Mouse (Mus musculus): Measurements from ENCODE around the gene Gm37240.
"Not testable (repeated sequence)": the region's sequence is repeated elsewhere in the genome, so short reads cannot be mapped to it uniquely, and the experiment has no call there.

Gm37240 gene

DNA sequence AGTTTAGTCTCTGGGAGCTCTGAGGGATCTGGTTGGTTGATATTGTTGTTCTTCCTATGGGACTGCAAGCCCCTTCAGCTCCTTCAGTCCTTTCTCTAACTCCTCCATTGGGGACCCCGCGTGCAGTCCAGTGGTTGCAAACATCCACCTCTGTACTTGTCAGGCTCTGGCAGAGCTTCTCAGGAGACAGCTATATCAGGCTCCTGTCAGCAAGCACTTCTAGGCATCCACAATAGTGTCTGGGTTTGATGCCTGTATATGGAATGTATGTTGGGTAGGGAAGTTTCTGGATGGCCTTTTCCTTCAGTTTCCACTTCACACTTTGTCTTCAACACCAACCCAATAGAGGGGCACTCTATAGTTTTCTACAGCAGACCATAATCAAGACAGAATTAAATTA, 1324.4 kb downstream of the Gm37240 start:
- not testable (repeated sequence) for DNase-seq (ENCODE audit: low read depth, low spot score)

DNA sequence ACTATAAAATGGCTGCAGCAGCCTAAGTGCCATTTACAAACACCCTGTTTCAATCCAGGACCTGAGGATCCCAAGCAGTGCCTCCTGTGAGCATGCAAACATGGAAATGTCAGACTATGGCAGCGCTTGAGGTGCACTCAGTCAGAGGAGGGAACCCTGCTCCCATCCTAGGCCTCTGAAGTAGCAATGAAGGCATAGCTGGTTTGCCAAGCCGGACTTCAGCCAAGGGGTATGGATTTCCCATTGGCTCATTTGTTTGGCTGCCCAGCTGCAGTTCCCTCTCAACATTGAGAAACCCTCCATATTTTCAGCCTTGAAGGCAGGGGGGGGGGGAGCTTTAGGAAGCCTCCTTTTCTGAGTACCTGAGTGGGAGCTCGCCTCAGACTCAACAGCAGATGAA, 1329.0 kb downstream of the Gm37240 start:
- DNase-seq (ENCODE audit: low read depth, low spot score) = no peak

DNA sequence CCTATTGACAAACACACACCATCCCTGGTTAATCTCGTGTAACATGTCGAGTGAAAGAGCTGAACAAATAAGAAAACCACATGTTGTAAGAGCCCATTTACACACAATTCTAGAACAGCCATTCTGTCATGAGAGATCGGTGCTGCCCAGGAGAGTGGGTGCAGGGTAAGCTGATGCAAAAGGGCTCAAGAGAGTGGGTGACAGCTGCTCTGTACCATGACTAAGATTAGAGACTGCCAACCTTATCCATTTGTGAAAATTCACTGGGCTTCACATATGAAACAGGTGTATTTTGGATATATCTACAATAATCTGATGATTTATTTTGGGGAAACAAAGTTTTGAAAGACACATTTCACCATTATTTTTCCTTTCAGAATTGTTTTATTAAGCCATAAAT, 1331.5 kb downstream of the Gm37240 start:
- no peak for DNase-seq (ENCODE audit: low read depth, low spot score)

DNA sequence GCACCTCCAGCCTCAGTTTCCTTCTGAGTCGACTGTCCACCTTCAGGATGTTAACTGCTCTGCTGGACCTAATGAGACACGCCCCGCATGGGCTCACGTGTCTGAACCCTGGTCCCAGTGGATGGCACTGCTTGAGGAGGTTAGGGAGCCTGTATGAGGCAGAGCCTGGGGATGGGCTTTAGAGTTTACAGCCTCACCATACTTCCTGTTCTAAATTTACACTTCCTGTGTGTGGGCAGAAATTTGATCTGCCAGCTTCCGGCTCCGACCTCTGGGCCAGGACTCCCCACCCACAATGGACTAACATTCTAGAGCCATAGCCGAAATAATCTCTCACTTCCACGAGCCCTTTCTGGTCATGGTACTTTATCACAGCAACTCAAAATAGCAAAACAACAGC, 1340.1 kb downstream of the Gm37240 start:
- no peak for DNase-seq (ENCODE audit: low read depth, low spot score)

DNA sequence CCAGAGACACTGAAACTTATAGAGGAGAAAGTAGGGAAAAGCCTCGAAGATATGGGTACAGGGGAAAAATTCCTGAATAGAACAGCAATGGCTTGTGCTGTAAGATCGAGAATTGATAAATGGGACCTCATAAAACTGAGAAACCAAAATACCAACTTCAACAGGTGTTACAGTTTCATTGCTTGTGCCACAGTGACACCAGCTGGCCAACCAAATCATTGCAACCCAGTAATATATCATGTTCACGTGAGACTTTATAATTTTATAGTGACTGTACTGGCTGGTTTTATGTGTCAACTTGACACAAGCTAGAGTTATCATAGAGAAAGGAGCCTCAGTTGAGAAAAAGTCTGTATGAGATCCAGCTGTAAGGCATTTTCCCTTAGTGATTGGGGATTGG, 1344.9 kb downstream of the Gm37240 start:
- peak; percentile 48 for DNase-seq (ENCODE audit: low read depth, low spot score)

DNA sequence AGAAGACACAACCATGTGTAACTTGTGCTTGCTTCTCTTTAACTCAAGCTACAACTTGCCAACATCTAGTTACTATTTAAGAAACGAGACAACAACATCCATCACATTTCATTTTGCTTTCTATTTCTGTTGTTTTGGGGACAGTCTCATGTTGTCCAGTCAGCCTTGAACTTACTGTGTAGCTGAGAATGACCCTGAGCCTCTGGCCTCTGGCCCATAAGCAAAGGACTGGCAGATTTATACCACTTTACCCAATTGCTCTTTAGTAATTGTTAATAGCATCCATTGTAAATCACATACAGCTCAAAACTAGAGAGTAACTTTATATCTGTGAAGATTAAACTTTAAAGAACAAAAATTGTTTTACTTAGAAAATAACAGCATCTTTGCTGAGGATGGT, 1345.4 kb downstream of the Gm37240 start:
- DNase-seq (ENCODE audit: low read depth, low spot score) = no peak

DNA sequence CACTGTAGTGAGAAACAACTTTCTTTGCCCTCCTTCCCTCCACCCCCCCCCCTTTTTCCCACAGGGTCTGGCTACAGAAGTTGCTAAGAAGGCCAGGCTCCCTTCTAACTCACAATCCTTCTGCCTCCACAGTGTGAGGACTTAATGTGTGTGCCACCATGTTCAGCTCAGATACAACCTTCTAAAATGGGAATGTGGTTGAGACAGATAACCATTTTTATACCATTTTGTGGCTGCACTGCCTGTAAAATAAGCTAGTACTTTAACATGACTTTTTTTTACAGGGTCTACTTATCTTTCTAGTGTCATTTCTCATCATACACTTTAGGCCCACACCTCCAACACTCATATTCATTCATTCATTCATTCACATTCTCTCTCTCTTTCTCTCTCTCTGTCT, 1346.7 kb downstream of the Gm37240 start:
- no peak for DNase-seq (ENCODE audit: low read depth, low spot score)

DNA sequence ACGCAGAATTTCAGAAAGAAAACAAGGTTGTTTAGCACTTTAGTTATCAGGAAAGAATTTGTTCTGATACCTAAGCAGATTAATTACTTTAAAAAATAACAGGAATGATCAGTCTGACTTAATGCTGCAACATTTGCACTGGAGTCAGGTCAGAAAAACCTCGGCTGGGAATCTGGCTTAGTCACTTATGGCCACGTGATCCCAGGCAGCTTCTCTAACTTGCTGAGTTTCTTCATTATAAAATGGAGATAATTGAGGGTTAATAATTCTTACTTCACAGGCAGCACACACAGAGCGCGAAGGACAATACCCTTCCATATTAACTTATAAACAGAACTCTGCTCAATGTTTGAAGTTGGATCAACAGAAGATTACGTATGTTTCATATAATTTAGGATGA, 1350.3 kb downstream of the Gm37240 start:
- DNase-seq (ENCODE audit: low read depth, low spot score) = no peak

DNA sequence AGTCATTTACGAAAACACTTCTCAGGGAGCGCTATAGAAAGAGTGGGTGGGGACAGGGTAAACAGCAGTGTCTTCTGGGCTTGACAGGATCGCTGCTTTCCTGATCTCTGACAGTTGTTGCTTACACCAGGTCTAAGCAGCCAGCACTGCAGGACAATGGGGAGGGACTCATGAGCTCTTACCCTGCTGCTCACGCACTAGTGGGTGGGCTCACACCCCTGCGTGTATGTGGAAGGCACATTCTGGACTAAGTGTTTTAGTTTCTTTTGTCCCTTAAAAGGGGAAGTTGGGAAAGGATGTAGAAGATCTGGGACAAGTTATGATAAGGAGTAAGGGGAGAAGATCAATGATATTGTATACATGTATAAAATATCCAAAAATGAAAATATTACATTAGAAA, 1354.1 kb downstream of the Gm37240 start:
- DNase-seq (ENCODE audit: low read depth, low spot score) = no peak

DNA sequence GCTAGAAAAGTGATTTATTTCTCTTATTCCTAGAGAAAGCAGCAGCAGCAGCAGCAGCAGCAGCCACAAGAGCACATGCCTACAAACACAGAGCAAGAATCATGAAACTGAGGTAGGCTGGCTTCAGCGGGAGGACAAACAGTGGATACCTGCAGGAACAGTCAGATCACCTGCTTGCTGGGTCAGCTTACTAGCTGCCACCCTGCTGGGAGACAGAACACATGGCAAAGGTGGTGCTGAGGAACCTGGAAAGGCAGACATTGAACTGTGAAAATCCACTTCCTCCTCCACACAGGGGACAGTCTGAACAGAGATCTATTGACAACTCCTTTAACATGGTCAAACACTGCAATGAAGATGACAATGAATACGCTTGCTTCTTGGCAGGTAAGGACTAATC, 1358.3 kb downstream of the Gm37240 start:
- no peak for DNase-seq (ENCODE audit: low read depth, low spot score)

DNA sequence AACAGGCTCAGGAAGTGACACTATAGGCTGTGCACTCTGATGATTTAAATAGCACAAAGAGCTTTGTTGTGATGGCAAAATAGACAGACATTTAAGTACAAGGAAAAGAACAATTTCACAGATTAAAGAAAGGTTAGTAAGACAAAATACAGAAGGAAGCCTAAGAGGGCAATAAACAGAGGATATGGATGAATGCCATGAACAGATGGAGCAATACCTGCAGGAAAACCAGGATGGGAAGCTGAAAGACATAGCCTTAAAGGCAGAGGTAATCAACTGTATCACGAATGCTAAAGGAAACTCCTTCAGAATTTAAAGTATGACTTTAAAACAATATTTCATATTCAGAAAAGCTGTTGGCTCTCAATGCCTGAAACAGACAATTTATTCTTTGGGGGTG, 1362.4 kb downstream of the Gm37240 start:
- DNase-seq (ENCODE audit: low read depth, low spot score) = no peak

DNA sequence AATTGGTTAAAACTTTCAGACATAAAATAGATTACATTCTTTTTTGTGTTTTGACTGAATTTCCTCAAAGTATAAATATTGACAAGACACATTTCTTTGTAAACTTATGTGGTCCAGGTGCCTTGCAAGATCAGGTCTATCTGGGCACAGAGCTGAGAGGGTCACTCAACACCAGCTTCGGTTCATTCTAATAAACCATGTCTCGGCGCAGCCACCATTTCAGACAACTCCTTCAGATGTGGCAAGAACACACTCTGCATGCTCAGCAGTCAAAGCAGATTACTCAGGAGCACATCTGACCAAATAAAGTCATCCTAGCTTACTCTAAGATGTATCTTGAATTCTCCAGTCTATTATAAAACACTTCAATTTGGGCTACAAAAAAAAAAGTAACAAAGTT, 1371.2 kb downstream of the Gm37240 start:
- DNase-seq (ENCODE audit: low read depth, low spot score) = no peak

DNA sequence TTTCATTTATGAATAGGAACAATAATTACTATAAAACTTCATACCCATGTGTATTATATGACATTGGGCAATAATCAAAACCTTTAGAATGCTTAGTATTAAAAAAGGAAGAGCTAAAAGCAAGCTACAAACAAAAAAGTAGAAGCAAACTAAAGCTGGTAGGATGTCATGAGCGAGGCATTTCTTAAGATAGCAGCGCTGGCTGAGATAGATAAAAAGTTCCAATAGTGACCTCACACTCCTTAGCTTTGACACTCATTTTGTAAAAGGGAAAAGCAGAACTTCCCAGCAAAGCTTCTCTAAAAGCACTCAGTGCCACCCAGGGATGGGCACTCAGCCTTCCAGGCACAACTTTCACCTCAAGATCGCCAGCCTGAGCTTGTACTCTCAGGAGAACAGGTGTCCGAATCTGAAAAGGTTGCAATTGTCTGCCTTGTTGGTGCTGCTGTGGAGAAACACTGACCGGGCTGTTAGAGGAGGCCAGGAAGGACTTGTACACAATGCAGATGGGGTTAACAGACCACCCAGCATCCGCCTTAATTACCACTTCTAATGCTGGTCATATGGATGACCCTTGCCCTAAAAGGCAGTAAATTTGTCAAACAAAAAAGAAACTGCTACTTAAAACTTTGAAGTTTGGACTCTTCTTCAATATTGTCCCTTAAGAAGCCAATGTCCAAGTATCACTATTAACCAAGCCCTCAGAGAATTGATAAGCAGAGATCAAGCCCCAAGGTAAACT, 1374.4 kb downstream of the Gm37240 start:
- DNase-seq (ENCODE audit: low read depth, low spot score) = no peak

DNA sequence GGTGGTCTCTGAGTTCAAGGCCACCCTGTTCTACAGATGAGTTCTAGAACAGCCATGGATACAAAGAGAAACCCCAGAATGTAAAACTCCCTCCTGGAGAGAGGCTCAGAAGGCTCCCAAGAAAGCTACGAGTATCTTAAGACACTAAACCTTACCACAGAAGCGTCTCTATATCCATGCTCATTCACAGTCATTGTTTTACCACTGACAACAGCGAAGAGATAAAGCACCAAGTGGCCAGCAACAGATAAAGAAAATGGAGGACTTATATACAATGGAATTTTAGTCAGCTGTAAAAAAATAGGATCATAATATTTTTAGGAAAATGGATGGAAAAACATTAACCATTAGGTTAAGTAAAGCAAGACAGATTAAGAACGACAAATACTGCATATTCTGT, 1382.1 kb downstream of the Gm37240 start:
- no peak for DNase-seq (ENCODE audit: low read depth, low spot score)

DNA sequence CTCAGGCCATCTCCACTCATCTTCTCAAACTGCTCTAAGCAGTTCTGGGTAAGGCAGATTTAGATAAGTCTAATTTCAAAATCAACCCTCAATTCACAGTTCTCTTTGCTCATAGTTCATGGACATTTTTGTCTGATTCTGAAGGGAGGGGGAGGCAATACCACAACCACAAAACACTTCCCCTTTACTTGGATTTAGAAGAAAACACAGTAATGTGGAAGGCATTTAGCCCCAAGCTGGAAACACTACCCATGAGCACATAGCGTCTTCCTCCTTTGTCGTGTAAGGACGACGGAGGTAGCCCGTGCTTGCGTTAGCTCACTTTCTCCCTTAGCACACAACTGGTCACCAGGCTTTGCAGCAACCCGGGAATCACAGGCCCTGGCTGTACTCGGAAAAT, 1383.0 kb downstream of the Gm37240 start:
- no peak for DNase-seq (ENCODE audit: low read depth, low spot score)

DNA sequence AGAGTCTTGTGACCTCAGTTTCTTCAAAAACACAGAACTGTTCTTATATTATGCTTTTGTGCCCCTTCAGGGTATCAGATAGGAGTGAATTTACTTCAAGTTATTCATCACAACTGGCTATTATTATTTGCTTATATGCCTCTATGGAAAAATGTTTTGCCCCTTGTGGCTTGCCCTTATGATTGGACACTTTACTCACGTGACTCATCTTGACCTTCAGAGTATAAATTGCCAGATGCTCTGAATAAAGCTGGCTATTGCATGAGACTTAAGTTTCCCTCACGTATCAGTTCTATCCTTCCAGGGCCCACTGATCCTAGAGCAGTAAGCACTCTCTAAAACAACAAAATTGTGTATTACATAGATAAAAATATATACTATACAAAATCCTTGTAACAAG, 1385.2 kb downstream of the Gm37240 start:
- no peak for DNase-seq (ENCODE audit: low read depth, low spot score)

DNA sequence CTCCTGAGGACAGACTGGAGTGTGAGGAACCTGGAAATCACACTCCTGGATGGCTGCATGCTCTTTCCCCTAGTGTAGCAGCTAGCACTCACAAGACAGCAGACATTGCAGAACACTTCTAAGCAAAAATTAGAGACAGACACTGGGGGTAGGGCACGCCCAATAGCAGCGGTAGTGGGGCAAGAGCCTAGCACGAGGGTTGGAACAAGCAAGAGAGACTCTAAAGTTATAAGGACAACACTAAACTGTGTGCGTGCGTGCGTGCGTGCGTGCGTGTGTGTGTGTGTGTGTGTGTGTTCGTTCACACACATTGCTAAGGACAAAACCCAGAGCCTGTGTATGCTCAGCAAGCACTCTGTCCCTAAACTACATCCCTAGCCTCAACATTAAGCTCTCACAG, 1386.8 kb downstream of the Gm37240 start:
- DNase-seq (ENCODE audit: low read depth, low spot score) = no peak

DNA sequence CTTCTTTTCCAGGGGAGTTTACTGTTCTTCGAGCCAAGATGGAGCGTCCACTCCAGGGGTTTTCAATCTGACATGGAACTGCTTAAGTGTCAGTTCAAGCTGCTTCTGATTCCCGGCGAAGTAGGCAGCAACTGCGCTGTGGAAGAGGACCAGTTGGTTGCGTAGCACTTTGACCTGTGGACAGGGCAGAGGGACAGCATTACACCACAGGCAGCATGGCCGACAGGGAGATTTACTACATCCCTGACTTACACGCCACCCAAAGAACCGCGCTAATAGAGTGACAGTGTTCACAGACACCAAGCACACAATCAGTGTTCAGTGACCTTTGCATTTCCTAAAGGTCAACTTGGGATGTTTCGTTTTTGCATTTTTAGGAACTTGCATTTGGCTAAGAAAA, 1389.6 kb downstream of the Gm37240 start:
- DNase-seq (ENCODE audit: low read depth, low spot score) = no peak

DNA sequence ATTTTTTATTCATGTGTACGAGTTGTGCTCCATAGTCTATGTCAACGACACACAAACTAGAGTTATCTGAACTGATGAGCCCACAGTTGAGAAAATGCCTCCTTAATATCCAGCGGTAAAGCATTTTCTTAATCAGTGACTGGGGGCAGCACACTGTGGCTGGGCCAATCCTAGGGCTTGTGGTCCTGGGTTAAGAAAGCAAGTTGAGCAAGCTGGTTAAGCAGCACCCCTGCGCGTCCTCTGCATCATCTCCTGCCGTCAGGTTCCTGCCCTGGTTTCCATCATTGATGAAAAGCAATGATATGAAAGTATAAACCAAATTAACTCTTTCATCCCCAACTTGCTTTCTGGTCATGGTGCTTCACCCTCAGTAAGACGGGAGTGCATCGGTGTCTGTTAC, 1394.7 kb downstream of the Gm37240 start:
- DNase-seq (ENCODE audit: low read depth, low spot score) = no peak

DNA sequence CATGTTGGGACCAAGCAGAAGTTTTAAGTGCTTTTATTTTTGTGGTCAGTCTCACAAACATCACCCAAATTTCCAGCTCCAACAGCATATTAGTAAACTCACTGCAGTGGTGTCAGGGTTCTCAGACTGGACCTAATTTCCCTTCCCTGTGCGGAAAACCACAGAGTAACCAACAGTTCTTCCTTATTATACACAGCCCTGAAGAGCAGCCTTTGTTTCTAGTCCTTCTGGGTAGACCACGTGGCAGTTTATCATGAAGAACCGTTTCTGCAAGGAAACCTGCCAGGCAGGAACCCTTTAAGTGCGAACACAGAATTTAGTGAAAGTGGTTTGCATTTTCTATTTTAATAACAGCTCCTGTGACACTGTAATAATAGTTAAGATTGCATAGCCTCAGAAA, 1395.2 kb downstream of the Gm37240 start:
- DNase-seq (ENCODE audit: low read depth, low spot score) = no peak

DNA sequence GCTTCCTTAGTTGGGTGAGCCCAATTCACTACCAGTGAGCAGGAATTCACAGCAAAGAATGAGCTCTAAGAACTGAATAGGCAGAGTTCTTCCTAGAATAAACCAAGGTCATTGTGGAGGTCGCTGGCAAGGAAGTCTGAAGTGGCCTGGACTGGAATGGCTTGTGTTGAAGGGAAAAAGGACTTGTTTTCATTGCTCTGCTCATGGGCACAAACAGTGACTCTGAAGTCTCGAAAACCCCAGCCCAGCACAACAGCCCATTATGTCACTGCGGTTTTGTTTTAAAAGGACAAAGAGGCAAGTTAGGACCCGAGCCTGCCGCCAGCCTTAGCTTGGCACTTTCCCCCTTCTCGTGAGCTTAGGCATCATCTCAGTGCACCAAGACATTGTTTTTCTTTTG, 1398.6 kb downstream of the Gm37240 start:
- peak; percentile 38 for DNase-seq (ENCODE audit: low read depth, low spot score)

DNA sequence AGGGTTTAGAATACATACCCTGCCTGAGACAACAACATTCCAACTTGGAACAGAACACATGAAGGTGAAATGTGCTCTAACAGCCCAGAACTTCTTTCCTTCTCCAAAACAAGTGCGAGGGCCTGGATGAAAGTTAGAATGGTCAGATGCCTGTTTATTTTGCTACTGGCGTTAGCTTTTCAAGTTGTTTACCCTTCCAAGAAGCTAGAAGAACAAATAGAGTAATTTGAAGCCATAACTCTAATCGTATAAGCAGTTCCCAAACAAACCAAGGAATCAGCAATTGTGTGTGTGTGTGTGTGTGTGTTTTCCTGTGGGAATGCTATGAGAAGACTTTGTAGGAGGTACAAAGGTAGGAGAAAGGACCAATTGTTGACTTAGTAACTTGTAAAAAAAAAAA, 1402.4 kb downstream of the Gm37240 start:
- no peak for DNase-seq (ENCODE audit: low read depth, low spot score)

DNA sequence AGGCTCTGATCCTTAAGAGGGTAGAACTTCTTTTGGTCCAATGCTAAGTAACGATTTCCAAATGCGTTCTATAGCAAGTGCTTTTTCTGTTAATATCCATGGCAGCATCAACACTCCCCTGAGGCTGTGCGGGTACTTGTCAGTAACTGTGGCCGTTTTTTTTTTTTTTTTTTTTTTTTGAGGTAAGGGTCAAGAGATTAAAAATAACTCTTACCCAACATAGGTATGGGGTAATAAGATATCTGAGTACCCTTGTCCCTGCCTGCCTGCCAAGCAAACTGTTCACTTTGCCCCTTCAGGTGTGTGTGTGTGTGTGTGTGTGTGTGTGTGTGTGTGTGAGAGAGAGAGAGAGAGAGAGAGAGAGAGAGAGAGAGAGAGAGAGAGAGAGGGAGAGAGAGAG, 1403.0 kb downstream of the Gm37240 start:
- no peak for DNase-seq (ENCODE audit: low read depth, low spot score)

DNA sequence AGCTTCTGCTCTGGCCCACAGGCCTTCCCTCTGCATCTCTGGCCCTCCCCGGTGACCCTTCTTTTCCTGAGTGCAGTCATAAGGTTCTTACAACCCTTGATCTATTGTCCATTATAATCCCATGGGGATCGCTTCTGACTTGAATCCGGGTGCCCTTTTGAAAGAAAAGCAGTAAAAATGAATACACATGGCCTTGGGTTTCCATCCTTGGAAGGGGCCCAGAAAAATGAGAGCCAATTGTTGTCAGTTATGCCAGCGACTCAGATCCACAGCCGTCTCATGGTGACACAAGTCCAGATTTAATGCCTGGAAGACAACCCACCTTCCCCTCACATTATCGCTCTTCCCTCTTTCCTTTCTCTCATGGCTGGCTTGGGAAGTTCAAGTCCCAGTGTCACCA, 1405.2 kb downstream of the Gm37240 start:
- no peak for DNase-seq (ENCODE audit: low read depth, low spot score)

All from ZHBTc4 (cell line).